Mouse (Mus musculus) hindbrain, embryonic 11.5 days (tissue): ENCODE results near the gene Olfr1111. TPM values are rescaled to one million over a fixed set of nuclear protein-coding genes. Genes with fewer than 3 reads are reported as not detected.
A peak's percentile ranks its signal among the peaks of the same experiment; 100 is the strongest.
"Not testable (repeated sequence)": the region's sequence is repeated elsewhere in the genome, so short reads cannot be mapped to it uniquely, and the experiment has no call there.

Experiments used
- ATAC-seq: fragments of 200-750 bp; cut with Nextera tagmentation; 2 replicates; pipeline ENCODE4 v1.8.0; 2017; ENCODE audit warnings: mild to moderate bottlenecking, moderate TSS enrichment, moderate library complexity; ENCODE audit not compliant: low FRiP score
- DNase-seq: peaks from one replicate; pipeline ENCODE4 v3.0.0-alpha.2; 2015; ENCODE audit warnings: low spot score
- H3K27ac ChIP-seq: fragments of 300-500 bp; sonication (generic); 2 replicates; pipeline ENCODE4 v1.5.1; 2014; ENCODE audit warnings: mild to moderate bottlenecking, low read depth, low read length
- H3K27me3 ChIP-seq: fragments of 300-500 bp; sonication (generic); 2 replicates; pipeline ENCODE4 v1.6.1; 2014; ENCODE audit warnings: mild to moderate bottlenecking, low read length, moderate library complexity, mixed read lengths; ENCODE audit not compliant: control insufficient read depth, insufficient read depth
- H3K36me3 ChIP-seq: fragments of 300-500 bp; sonication (generic); 2 replicates; pipeline ENCODE4 v1.6.1; 2014; ENCODE audit warnings: mild to moderate bottlenecking, low read length, moderate library complexity, mixed read lengths; ENCODE audit not compliant: control insufficient read depth, insufficient read depth
- H3K4me1 ChIP-seq: fragments of 300-500 bp; sonication (generic); replicated peaks from 2 replicates; pipeline ENCODE4 v1.6.1; 2014; ENCODE audit warnings: low read length, mixed read lengths; ENCODE audit not compliant: control insufficient read depth, insufficient read depth
- H3K4me2 ChIP-seq: fragments of 300-500 bp; sonication (generic); replicated peaks from 2 replicates; pipeline ENCODE4 v1.6.1; 2014; ENCODE audit warnings: mild to moderate bottlenecking, low read depth, low read length
- H3K4me3 ChIP-seq: fragments of 300-500 bp; sonication (generic); 2 replicates; pipeline ENCODE4 v1.5.1; 2014; ENCODE audit warnings: low read depth, low read length
- H3K9ac ChIP-seq: fragments of 300-500 bp; sonication (generic); 2 replicates; pipeline ENCODE4 v1.6.1; 2014; ENCODE audit warnings: low read depth, low read length
- H3K9me3 ChIP-seq: fragments of 300-500 bp; sonication (generic); 2 replicates; pipeline ENCODE4 v1.6.1; 2016; ENCODE audit warnings: low read length; ENCODE audit not compliant: control insufficient read depth
- WGBS: fragments of 180-500 bp; shearing (Covaris S2); extraction: QIAGEN DNeasy Blood & Tissue Kit; methylation state at CpG from one replicate; pipeline ENCODE4 v1.1.7; 2014; 5-methylcytosine and 5-hydroxymethylcytosine counted together
- polyA plus RNA-seq: library from polyadenylated mRNA; unstranded; fragments of >200 nt; fragmentation: Nextera tagmentation; extraction: Ambion mirVana; gene quantifications from 2 replicates; pipeline ENCODE4 v1.2.1, GENCODE M21; 2014

The Olfr1111 gene
- not detected in 2 replicates for polyA plus RNA-seq

DNA sequence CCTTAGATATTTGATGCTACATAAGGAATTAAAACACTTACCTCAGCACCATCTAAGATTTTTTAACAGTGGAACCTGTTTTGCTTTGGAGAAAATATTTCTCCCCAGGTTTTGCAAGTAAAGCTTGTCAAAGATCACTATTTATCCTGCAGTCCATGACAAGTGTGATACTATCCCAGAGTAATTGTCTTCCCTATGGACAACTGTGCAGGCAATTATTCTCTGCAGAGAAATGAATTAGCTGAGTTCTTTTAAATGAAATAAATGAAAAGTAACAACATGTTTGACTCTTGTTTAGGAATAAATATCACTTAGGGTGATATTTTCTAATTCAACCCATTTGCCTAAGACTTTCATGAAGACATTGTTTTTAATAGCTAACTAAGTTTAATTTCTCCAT, at the start of gene Olfr1111:
Olfr1111 (minus strand) TSS at position 101 of the 400 bp plus-strand sequence.
- no peak within 1 kb of the TSS for H3K27ac ChIP-seq
- ATAC-seq, result no peak
- no peaks in the 10 kb centered on the region for H3K27me3 ChIP-seq
- no peak within 1 kb of the TSS for H3K4me3 ChIP-seq
- no peak within 1 kb of the TSS for H3K9ac ChIP-seq
- no peaks in the 10 kb centered on the region for H3K4me1 ChIP-seq
- H3K4me2 ChIP-seq, result no peak within 1 kb of the TSS
- no peak for DNase-seq
- no peaks in the 10 kb centered on the region for H3K9me3 ChIP-seq
- no peaks in the 10 kb centered on the region for H3K36me3 ChIP-seq

DNA sequence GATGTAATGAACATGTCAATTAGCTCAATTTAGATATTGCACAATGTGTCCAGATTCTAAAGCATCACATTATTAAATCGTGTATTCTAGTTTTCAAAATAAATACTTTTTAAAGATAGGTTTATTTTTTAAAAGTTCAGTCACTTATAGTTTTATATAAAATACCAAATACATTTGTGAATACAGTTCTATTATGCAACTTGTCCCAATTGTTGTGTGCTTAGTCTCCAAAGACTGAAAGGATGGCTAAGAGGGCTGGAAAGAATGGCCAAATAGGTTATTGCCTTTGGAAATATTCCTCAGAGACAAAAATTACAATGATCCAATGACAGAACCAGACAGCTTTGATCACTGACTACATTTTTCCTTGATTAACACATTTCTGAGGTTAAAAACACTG, 35.1 kb upstream of the Olfr1111 start, which contains the start of gene Olfr1112:
Olfr1112 (plus strand) TSS at position 301 of the 400 bp plus-strand sequence.
- no peak within 1 kb of the TSS for H3K4me2 ChIP-seq
- 91% methylated on average over 1 of the region's 1 CpGs for WGBS
- no peak for ATAC-seq

GRCm38 (mm10) chr2:87167731-87168130, 15.3 kb upstream of the Olfr1111 start:
- WGBS, result 85% methylated on average over 2 of the region's 2 CpGs
- H3K27ac ChIP-seq, ATAC-seq, H3K27me3 ChIP-seq, H3K9ac ChIP-seq, DNase-seq, H3K36me3 ChIP-seq, H3K4me2 ChIP-seq, H3K4me3 ChIP-seq, H3K4me1 ChIP-seq, H3K9me3 ChIP-seq: not testable (repeated sequence)

More for the DNA sequence above, 35.1 kb upstream of the Olfr1111 start, which contains the start of gene Olfr1112:
- DNase-seq, result no peak
- no peaks in the 10 kb centered on the region for H3K4me1 ChIP-seq
- H3K9ac ChIP-seq, result no peak within 1 kb of the TSS
- no peaks in the 10 kb centered on the region for H3K27me3 ChIP-seq
- H3K9me3 ChIP-seq, result no peaks in the 10 kb centered on the region
- H3K27ac ChIP-seq, result no peak within 1 kb of the TSS
- H3K4me3 ChIP-seq, result no peak within 1 kb of the TSS
- H3K36me3 ChIP-seq, result no peaks in the 10 kb centered on the region

DNA sequence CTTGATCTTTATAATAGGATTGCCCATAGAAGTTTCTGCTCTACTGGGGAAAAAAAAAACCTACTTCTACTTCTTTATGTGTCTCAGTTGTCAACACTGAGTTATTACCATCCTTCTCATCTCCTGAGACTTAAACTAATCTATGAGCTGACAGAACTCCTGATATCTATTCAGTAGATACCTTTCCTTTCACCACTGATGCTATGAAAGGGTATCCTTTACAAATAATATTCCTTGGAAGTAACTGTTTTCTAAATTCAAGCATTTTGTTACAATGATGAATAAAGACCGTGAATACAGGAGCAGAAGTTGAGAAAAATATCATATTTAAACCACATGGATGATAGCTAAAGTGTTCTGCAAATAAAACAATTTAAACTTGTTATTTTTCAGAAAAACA, 12.2 kb downstream of the Olfr1111 start, which contains the start of gene Olfr1110:
Olfr1110 (minus strand) TSS at position 101 of the 400 bp plus-strand sequence.
- H3K4me2 ChIP-seq, result no peak within 1 kb of the TSS
- H3K4me1 ChIP-seq, result no peaks in the 10 kb centered on the region
- no peak within 1 kb of the TSS for H3K27ac ChIP-seq
- H3K9ac ChIP-seq, result no peak within 1 kb of the TSS
- no peaks in the 10 kb centered on the region for H3K9me3 ChIP-seq
- no peaks in the 10 kb centered on the region for H3K36me3 ChIP-seq
- no peak for ATAC-seq
- H3K4me3 ChIP-seq, result no peak within 1 kb of the TSS
- no peaks in the 10 kb centered on the region for H3K27me3 ChIP-seq
- 84% methylated on average over 1 of the region's 1 CpGs for WGBS
- DNase-seq, result no peak

GRCm38 (mm10) chr2:87114467-87114866, 38.0 kb downstream of the Olfr1111 start, which contains the start of gene Olfr259:
TSS of gene Olfr259 (minus strand) at chr2:87114567.
- Histone ChIP-seq H3K4me1 (no peaks in the 10 kb centered on the region), H3K9me3 (no peaks in the 10 kb centered on the region), H3K36me3 (no peaks in the 10 kb centered on the region), H3K27me3 (no peaks in the 10 kb centered on the region), H3K4me3 (no peak within 1 kb of the TSS), H3K4me2 (no peak within 1 kb of the TSS), H3K9ac (no peak within 1 kb of the TSS), H3K27ac (no peak within 1 kb of the TSS)
- DNase-seq (peak; percentile 3), ATAC-seq (no peak)

Other genes with a start within 250 kb of the Olfr1111 start
- not detected in 2 replicates for gene Olfr1098, start 228.1 kb downstream of the Olfr1111 start, polyA plus RNA-seq
- gene Olfr1099, start 191.9 kb downstream of the Olfr1111 start, polyA plus RNA-seq, result not detected in 2 replicates
- not detected in 2 replicates for gene Olfr1100, start 172.7 kb downstream of the Olfr1111 start, polyA plus RNA-seq
- not detected in 2 replicates for gene Olfr1101, start 161.4 kb downstream of the Olfr1111 start, polyA plus RNA-seq
- not detected in 2 replicates for gene Olfr1102, start 154.2 kb downstream of the Olfr1111 start, polyA plus RNA-seq
- gene Olfr1104, start 125.5 kb downstream of the Olfr1111 start, polyA plus RNA-seq, result not detected in 2 replicates
- not detected in 2 replicates for gene Olfr1105, start 116.1 kb downstream of the Olfr1111 start, polyA plus RNA-seq
- not detected in 2 replicates for gene Olfr1106, start 100.4 kb downstream of the Olfr1111 start, polyA plus RNA-seq
- not detected in 2 replicates for gene Olfr1107, start 76.8 kb downstream of the Olfr1111 start, polyA plus RNA-seq
- gene Olfr1109, start 56.6 kb downstream of the Olfr1111 start, polyA plus RNA-seq, result not detected in 2 replicates
- gene Olfr259, start 38.1 kb downstream of the Olfr1111 start, polyA plus RNA-seq, result not detected in 2 replicates
- not detected in 2 replicates for gene Olfr1110, start 12.3 kb downstream of the Olfr1111 start, polyA plus RNA-seq
- gene Olfr1112, start 35.2 kb upstream of the Olfr1111 start, polyA plus RNA-seq, result not detected in 2 replicates
- not detected in 2 replicates for gene Olfr1113, start 56.3 kb upstream of the Olfr1111 start, polyA plus RNA-seq
- gene Olfr1115, start 95.4 kb upstream of the Olfr1111 start, polyA plus RNA-seq, result not detected in 2 replicates
- gene Olfr1116, start 114.9 kb upstream of the Olfr1111 start, polyA plus RNA-seq, result not detected in 2 replicates
- not detected in 2 replicates for gene Olfr1118, start 155.0 kb upstream of the Olfr1111 start, polyA plus RNA-seq
- gene Olfr1120, start 202.2 kb upstream of the Olfr1111 start, polyA plus RNA-seq, result not detected in 2 replicates
- gene Olfr1121, start 217.3 kb upstream of the Olfr1111 start, polyA plus RNA-seq, result not detected in 2 replicates
- gene Olfr1122, start 233.2 kb upstream of the Olfr1111 start, polyA plus RNA-seq, result not detected in 2 replicates